Mouse (Mus musculus): Measurements from ENCODE around the gene Tcf12.

DNA sequence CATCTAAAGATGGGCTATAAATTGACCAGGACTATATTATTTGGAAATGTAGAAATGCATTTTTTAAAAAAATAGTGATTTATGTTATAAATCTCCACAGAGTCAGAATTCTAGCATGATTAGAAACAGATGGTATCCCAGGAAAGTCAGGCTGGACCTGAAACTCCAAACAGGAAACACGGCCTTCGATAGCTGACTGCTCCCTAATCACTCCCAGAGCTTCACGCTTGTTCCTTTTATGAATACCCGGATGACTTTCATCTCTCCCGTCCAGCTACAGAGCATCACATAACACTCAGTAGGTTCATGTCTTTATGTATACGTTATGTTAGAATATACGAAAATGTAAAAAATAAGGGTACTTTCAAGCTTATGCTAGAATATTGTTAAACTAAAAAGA lies 216.4 kb downstream of the Tcf12 start:
- TF ChIP-seq CTCF (IDR thresholded peaks at IDR 0.05; ENCODE audit: low read depth) (no peak), EP300 (IDR thresholded peaks at IDR 0.05; ENCODE audit: low read depth) (no peak)
